Mouse (Mus musculus) bone marrow, adult 2 months (tissue): Measurements from ENCODE around the gene Gabra4.

Source experiments
- CTCF ChIP-seq: fragments of 200-500 bp; IDR thresholded peaks from 2 replicates; pipeline ENCODE4 v1.5.1; 2011; ENCODE audit warnings: low read length, control low read depth; ENCODE audit not compliant: control insufficient read depth, insufficient read depth
- POLR2A ChIP-seq: fragments of 200-500 bp; IDR thresholded peaks from 2 replicates; pipeline ENCODE4 v1.6.1; 2011; ENCODE audit warnings: low read depth, mild to moderate bottlenecking, control low read depth, low read length, borderline replicate concordance; ENCODE audit not compliant: control insufficient read depth

DNA sequence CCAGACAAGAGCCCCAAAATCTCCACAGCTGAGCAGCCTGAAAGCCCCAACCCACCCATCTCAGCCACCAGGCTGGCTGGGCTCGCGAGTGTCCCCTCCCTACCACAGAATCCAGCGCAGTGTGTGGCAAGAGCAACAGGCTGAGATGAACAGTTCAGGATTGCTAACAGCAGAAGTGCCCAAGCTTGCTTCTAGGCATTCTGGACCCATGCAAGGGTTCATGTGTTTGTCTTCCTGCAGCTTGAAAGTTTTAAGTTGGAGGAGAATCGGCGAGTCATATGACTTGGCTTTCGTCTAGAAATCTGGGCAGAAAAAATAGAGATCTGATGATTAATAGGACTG lies 43.1 kb upstream of the Gabra4 start:
- no peak for TF ChIP-seq CTCF
- no peak for TF ChIP-seq POLR2A
